20 mouse cellular contexts compared by ENCODE assay signal in genomic region chr1:164793049-164793448, GRCm38 (mm10). TPM values are rescaled to one million over a fixed set of nuclear protein-coding genes. Genes with fewer than 3 reads are reported as not detected.
DNase-seq lines count a peak whose midpoint lies in the region; ATAC-seq and TF ChIP-seq lines count a peak whose summit lies in the region.
"Had no signal": no experiment of that assay in that cellular context is flagged by ENCODE, and none has a peak within 500 bp of the region (broad histone marks: within the 10 kb centered on the region; RNA-seq: fewer than 3 reads in every experiment).

No protein-coding gene starts in this region.

- no peaks in the 10 kb centered on the region for H3K9me3 ChIP-seq in embryonic facial prominence, embryonic 14.5 days (ENCODE audit: control insufficient read depth, low read length)
- no peaks in the 10 kb centered on the region for H3K9me3 ChIP-seq in embryonic facial prominence, embryonic 10.5 days
- H3K9me3 ChIP-seq in intestine, embryonic 14.5 days (ENCODE audit: control insufficient read depth, low read length): no peaks in the 10 kb centered on the region
- no peaks in the 10 kb centered on the region for H3K9me3 ChIP-seq in intestine, postnatal 0 days (ENCODE audit: control insufficient read depth)
- no peaks in the 10 kb centered on the region for H3K9me3 ChIP-seq in intestine, embryonic 15.5 days
- no peaks in the 10 kb centered on the region for H3K9me3 ChIP-seq in stomach, embryonic 16.5 days (replicated peaks; ENCODE audit: control insufficient read depth, low read length)
- no peaks in the 10 kb centered on the region for H3K9me3 ChIP-seq in forebrain, embryonic 16.5 days (ENCODE audit: control insufficient read depth, low read length)
- H3K9me3 ChIP-seq: forebrain, embryonic 10.5 days; hindbrain, embryonic 13.5 days; kidney, embryonic 15.5 days; limb, embryonic 13.5 days; liver, embryonic 12.5 days; midbrain, embryonic 12.5 days had no signal

- peaks cover 10% of the 10 kb centered on the region; the same call in 1 of the 2 replicates for H3K4me1 ChIP-seq in embryonic facial prominence, embryonic 14.5 days (ENCODE audit: control insufficient read depth, insufficient read depth, low read length)
- peaks cover 9% of the 10 kb centered on the region for H3K4me1 ChIP-seq in embryonic facial prominence, embryonic 10.5 days
- H3K4me1 ChIP-seq in intestine, embryonic 14.5 days (replicated peaks; ENCODE audit: control insufficient read depth, insufficient read depth, low read length): no peaks in the 10 kb centered on the region
- no peaks in the 10 kb centered on the region for H3K4me1 ChIP-seq in intestine, postnatal 0 days (replicated peaks; ENCODE audit: control insufficient read depth, insufficient read depth, low read length)
- 0 out of 2 replicates have a peak, but pooled peaks cover 4% of the 10 kb centered on the region for H3K4me1 ChIP-seq in intestine, embryonic 15.5 days (replicated peaks)
- no peaks in the 10 kb centered on the region for H3K4me1 ChIP-seq in stomach, embryonic 16.5 days (ENCODE audit: control insufficient read depth, insufficient read depth, low read length)
- H3K4me1 ChIP-seq in forebrain, embryonic 16.5 days (replicated peaks; ENCODE audit: control insufficient read depth, insufficient read depth, low read length): no peaks in the 10 kb centered on the region
- H3K4me1 ChIP-seq: forebrain, embryonic 10.5 days; kidney, embryonic 15.5 days; liver, embryonic 12.5 days; midbrain, embryonic 12.5 days had no signal

- H3K4me3 ChIP-seq in embryonic facial prominence, embryonic 14.5 days (ENCODE audit: low read depth, low read length): no peak overlapping the region
- no peak overlapping the region for H3K4me3 ChIP-seq in embryonic facial prominence, embryonic 10.5 days
- no peak overlapping the region for H3K4me3 ChIP-seq in intestine, embryonic 14.5 days (ENCODE audit: low read depth, low read length)
- no peak overlapping the region for H3K4me3 ChIP-seq in intestine, postnatal 0 days (ENCODE audit: low read depth, low read length)
- H3K4me3 ChIP-seq in intestine, embryonic 15.5 days (replicated peaks): no peak overlapping the region
- H3K4me3 ChIP-seq in stomach, embryonic 16.5 days (replicated peaks; ENCODE audit: low read length): no peak overlapping the region
- no peak overlapping the region for H3K4me3 ChIP-seq in forebrain, embryonic 16.5 days (replicated peaks; ENCODE audit: low read length)
- H3K4me3 ChIP-seq: forebrain, embryonic 10.5 days; hindbrain, embryonic 13.5 days; kidney, embryonic 15.5 days; limb, embryonic 13.5 days; liver, embryonic 12.5 days; midbrain, embryonic 12.5 days had no signal

- 72% methylated on average over 4 of the region's 4 CpGs for WGBS in embryonic facial prominence, embryonic 14.5 days
- WGBS in embryonic facial prominence, embryonic 10.5 days: 90% methylated on average over 4 of the region's 4 CpGs
- 50% methylated on average over 4 of the region's 4 CpGs for WGBS in intestine, embryonic 14.5 days
- 57% methylated on average over 4 of the region's 4 CpGs for WGBS in intestine, postnatal 0 days
- WGBS in intestine, embryonic 15.5 days: 45% methylated on average over 4 of the region's 4 CpGs
- WGBS in stomach, embryonic 16.5 days: 47% methylated on average over 4 of the region's 4 CpGs
- WGBS in forebrain, embryonic 16.5 days: 84% methylated on average over 4 of the region's 4 CpGs

- no peak for TF ChIP-seq CTCF in intestine, postnatal 0 days (IDR thresholded peaks at IDR 0.05; ENCODE audit: low read depth)

- H3K27me3 ChIP-seq in embryonic facial prominence, embryonic 14.5 days (replicated peaks; ENCODE audit: control insufficient read depth, insufficient read depth, low read length): no peaks in the 10 kb centered on the region
- no peaks in the 10 kb centered on the region for H3K27me3 ChIP-seq in embryonic facial prominence, embryonic 10.5 days (replicated peaks; ENCODE audit: low read depth, poor library complexity, severe bottlenecking)
- H3K27me3 ChIP-seq in intestine, embryonic 14.5 days (replicated peaks; ENCODE audit: control insufficient read depth, insufficient read depth, low read length): no peaks in the 10 kb centered on the region
- no peaks in the 10 kb centered on the region for H3K27me3 ChIP-seq in intestine, postnatal 0 days (replicated peaks; ENCODE audit: control insufficient read depth, insufficient read depth, low read length)
- H3K27me3 ChIP-seq in intestine, embryonic 15.5 days (replicated peaks): no peaks in the 10 kb centered on the region
- H3K27me3 ChIP-seq in stomach, embryonic 16.5 days (ENCODE audit: control insufficient read depth, insufficient read depth, low read length): no peaks in the 10 kb centered on the region
- no peaks in the 10 kb centered on the region for H3K27me3 ChIP-seq in forebrain, embryonic 16.5 days (replicated peaks; ENCODE audit: control insufficient read depth, insufficient read depth, low read length)
- H3K27me3 ChIP-seq: hindbrain, embryonic 13.5 days; kidney, embryonic 15.5 days; limb, embryonic 13.5 days; liver, embryonic 12.5 days; midbrain, embryonic 12.5 days had no signal

- H3K4me2 ChIP-seq in embryonic facial prominence, embryonic 14.5 days (ENCODE audit: low read depth, low read length): no peak overlapping the region
- H3K4me2 ChIP-seq in intestine, embryonic 14.5 days (ENCODE audit: low read length): no peak overlapping the region
- H3K4me2 ChIP-seq in intestine, postnatal 0 days (replicated peaks; ENCODE audit: low read depth): no peak overlapping the region
- H3K4me2 ChIP-seq in intestine, embryonic 15.5 days (replicated peaks): no peak overlapping the region
- no peak overlapping the region for H3K4me2 ChIP-seq in stomach, embryonic 16.5 days (ENCODE audit: low read depth, low read length)
- H3K4me2 ChIP-seq in forebrain, embryonic 16.5 days (ENCODE audit: low read length): no peak overlapping the region
- H3K4me2 ChIP-seq: hindbrain, embryonic 13.5 days; kidney, embryonic 15.5 days; limb, embryonic 13.5 days; liver, embryonic 12.5 days; midbrain, embryonic 12.5 days had no signal

- no peak for ATAC-seq in embryonic facial prominence, embryonic 14.5 days (ENCODE audit: low read depth)
- peak; percentile 74; the same call in 1 of the 2 replicates for ATAC-seq in intestine, embryonic 14.5 days (replicated peaks; ENCODE audit: low FRiP score, low TSS enrichment, low read depth)
- ATAC-seq in intestine, postnatal 0 days: no peak
- ATAC-seq in intestine, embryonic 15.5 days: peak; percentile 43
- peak; percentile 78 for ATAC-seq in stomach, embryonic 16.5 days (ENCODE audit: insufficient read depth, low FRiP score)
- ATAC-seq in forebrain, embryonic 16.5 days: no peak
- ATAC-seq: liver, embryonic 12.5 days had no signal

- no peak overlapping the region for H3K27ac ChIP-seq in embryonic facial prominence, embryonic 14.5 days (replicated peaks; ENCODE audit: low read depth, low read length)
- no peak overlapping the region for H3K27ac ChIP-seq in embryonic facial prominence, embryonic 10.5 days (replicated peaks)
- 0 out of 2 replicates have a peak overlapping the region, but pooled peaks have one; percentile 13 for H3K27ac ChIP-seq in intestine, embryonic 14.5 days (ENCODE audit: low read depth)
- H3K27ac ChIP-seq in intestine, postnatal 0 days (ENCODE audit: low read depth, low read length): no peak overlapping the region
- H3K27ac ChIP-seq in intestine, embryonic 15.5 days: no peak overlapping the region
- no peak overlapping the region for H3K27ac ChIP-seq in stomach, embryonic 16.5 days (ENCODE audit: low read length)
- H3K27ac ChIP-seq in forebrain, embryonic 16.5 days (ENCODE audit: low read length): no peak overlapping the region
- H3K27ac ChIP-seq: forebrain, embryonic 10.5 days; hindbrain, embryonic 13.5 days; kidney, embryonic 15.5 days; limb, embryonic 13.5 days; liver, embryonic 12.5 days; midbrain, embryonic 12.5 days had no signal

- H3K9ac ChIP-seq in embryonic facial prominence, embryonic 14.5 days (ENCODE audit: low read depth, low read length): no peak overlapping the region
- H3K9ac ChIP-seq in intestine, embryonic 14.5 days (ENCODE audit: low read length): no peak overlapping the region
- H3K9ac ChIP-seq in intestine, postnatal 0 days (ENCODE audit: low read depth, low read length): no peak overlapping the region
- H3K9ac ChIP-seq in intestine, embryonic 15.5 days: no peak overlapping the region
- no peak overlapping the region for H3K9ac ChIP-seq in stomach, embryonic 16.5 days (ENCODE audit: low read length)
- no peak overlapping the region for H3K9ac ChIP-seq in forebrain, embryonic 16.5 days (replicated peaks; ENCODE audit: low read depth, low read length)
- H3K9ac ChIP-seq: hindbrain, embryonic 13.5 days; kidney, embryonic 15.5 days; limb, embryonic 13.5 days; liver, embryonic 12.5 days; midbrain, embryonic 12.5 days had no signal

- DNase-seq in embryonic facial prominence, embryonic 14.5 days (ENCODE audit: low spot score): peak; percentile 40
- DNase-seq in embryonic facial prominence, embryonic 10.5 days (ENCODE audit: low spot score): no peak
- no peak for DNase-seq in intestine, embryonic 14.5 days (ENCODE audit: low spot score)
- no peak for DNase-seq in layer of hippocampus, adult 9-10 months (ENCODE audit: low spot score)
- DNase-seq: adrenal gland, postnatal 25 days; cerebellum, adult 9-10 months; kidney, postnatal 36 days; lung, adult 18-20 months; lung, postnatal 14 days; thymus, postnatal 25 days had no signal

- no peaks in the 10 kb centered on the region for H3K36me3 ChIP-seq in embryonic facial prominence, embryonic 14.5 days (ENCODE audit: control insufficient read depth, insufficient read depth, low read length)
- H3K36me3 ChIP-seq in embryonic facial prominence, embryonic 10.5 days (replicated peaks): no peaks in the 10 kb centered on the region
- H3K36me3 ChIP-seq in intestine, embryonic 14.5 days (ENCODE audit: control insufficient read depth, insufficient read depth, low read length): no peaks in the 10 kb centered on the region
- no peaks in the 10 kb centered on the region for H3K36me3 ChIP-seq in intestine, postnatal 0 days (ENCODE audit: control insufficient read depth, insufficient read depth)
- no peaks in the 10 kb centered on the region for H3K36me3 ChIP-seq in intestine, embryonic 15.5 days
- no peaks in the 10 kb centered on the region for H3K36me3 ChIP-seq in stomach, embryonic 16.5 days (ENCODE audit: control insufficient read depth, insufficient read depth, low read length)
- no peaks in the 10 kb centered on the region for H3K36me3 ChIP-seq in forebrain, embryonic 16.5 days (ENCODE audit: control insufficient read depth, insufficient read depth)
- H3K36me3 ChIP-seq: forebrain, embryonic 10.5 days; hindbrain, embryonic 13.5 days; kidney, embryonic 15.5 days; limb, embryonic 13.5 days; liver, embryonic 12.5 days; midbrain, embryonic 12.5 days had no signal

RNA-seq across cellular contexts. Expression of gene Dpt, which starts 3.4 kb away (rescaled TPM):
- 44.2 and 61.4 TPM in 2 replicates for polyA plus RNA-seq in embryonic facial prominence, embryonic 14.5 days (2014; fragmentation: Nextera tagmentation; extraction: Ambion mirVana)
- polyA plus RNA-seq in embryonic facial prominence, embryonic 10.5 days (2016; fragmentation: Nextera tagmentation; extraction: Ambion mirVana): 0.16 TPM in 1 of 2 replicates, not detected in the other
- 0.57 and 1.1 TPM in 2 replicates for polyA plus RNA-seq in intestine, embryonic 14.5 days (2014; fragmentation: Nextera tagmentation; extraction: Ambion mirVana)
- 22.6 and 27.9 TPM in 2 replicates for polyA plus RNA-seq in intestine, postnatal 0 days (2015; fragmentation: Nextera tagmentation; extraction: Ambion mirVana)
- polyA plus RNA-seq in intestine, embryonic 15.5 days (2015; fragmentation: Nextera tagmentation; extraction: Ambion mirVana): 5.7 and 8.2 TPM in 2 replicates
- 111 and 134 TPM in 2 replicates for polyA plus RNA-seq in stomach, embryonic 16.5 days (2015; fragmentation: Nextera tagmentation; extraction: Ambion mirVana)
- polyA plus RNA-seq in forebrain, embryonic 16.5 days (2015; fragmentation: Nextera tagmentation; extraction: Ambion mirVana): 0.14 TPM in 1 of 2 replicates, not detected in the other
- polyA plus RNA-seq: forebrain, embryonic 10.5 days; liver, embryonic 12.5 days; midbrain, embryonic 12.5 days had no signal

Comparison
In these comparisons a context has a peak if more than half of its experiments do, and no peak if none do; other contexts are left out.
1. ATAC-seq: peak in intestine, embryonic 14.5 days (single experiment), intestine, embryonic 15.5 days (single experiment) and stomach, embryonic 16.5 days (single experiment); none in embryonic facial prominence, embryonic 14.5 days (single experiment), intestine, postnatal 0 days (single experiment) and forebrain, embryonic 16.5 days (single experiment).